Mouse (Mus musculus): ENCODE results near the gene Klhl22.

GRCm38 (mm10) chr16:17729974-17730373, 29.4 kb upstream of the Klhl22 start:
- TF ChIP-seq POLR2A (IDR thresholded peaks at IDR 0.05; ENCODE audit: borderline replicate concordance, extremely low read depth, low read depth, low read length) = no peak
- no peak for TF ChIP-seq CTCF (IDR thresholded peaks at IDR 0.05; ENCODE audit: insufficient read depth, low read length)

All from lung, adult 2 months (tissue).